Mouse (Mus musculus): ENCODE results near the gene Ubac2. TPM values are rescaled to one million over a fixed set of nuclear protein-coding genes. Genes with fewer than 3 reads are reported as not detected.
"Not testable (repeated sequence)": the region's sequence is repeated elsewhere in the genome, so short reads cannot be mapped to it uniquely, and the experiment has no call there.

Ubac2 gene
- polyA plus RNA-seq, 1 experiment = 39.4 TPM

DNA sequence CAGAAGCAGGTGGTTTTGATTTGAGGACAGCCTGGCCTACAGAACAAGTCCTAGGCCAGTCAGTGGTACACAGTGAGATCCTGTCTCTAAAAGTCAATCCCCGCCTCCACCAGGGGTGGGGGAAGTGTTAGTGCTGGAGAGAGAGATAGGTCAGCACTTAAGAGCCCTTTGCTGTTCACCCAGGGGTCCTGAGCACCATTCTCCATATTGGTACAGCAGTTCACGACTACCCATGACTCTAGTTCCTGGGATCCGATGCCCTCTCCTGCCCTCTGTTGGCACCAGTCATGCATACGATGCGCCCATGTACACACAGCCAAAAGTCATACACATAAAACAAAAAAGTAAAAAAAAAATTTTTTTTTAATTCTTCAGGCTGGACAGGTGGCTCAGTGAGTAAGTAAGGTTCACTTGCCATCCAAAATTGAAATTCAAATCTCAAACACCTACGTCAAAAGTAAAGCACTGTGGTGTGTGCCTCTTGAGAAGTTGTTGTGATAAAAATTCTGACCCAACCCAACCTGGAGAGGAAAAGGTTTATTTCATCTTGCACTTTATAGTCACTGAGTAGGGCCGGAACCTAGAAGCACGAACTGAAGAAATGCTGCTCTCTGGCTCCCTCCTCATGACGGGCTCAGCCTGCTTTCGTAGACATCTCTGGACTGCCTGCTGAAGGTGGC lies 184.1 kb downstream of the Ubac2 start:
- DNase-seq (ENCODE audit: low read depth) = no peak
- TF ChIP-seq CTCF (IDR thresholded peaks at IDR 0.05; ENCODE audit: borderline replicate concordance, extremely low read depth, insufficient read depth, insufficient read length) = no peak
- no peak for TF ChIP-seq POLR2A (IDR thresholded peaks at IDR 0.05; ENCODE audit: borderline replicate concordance, extremely low read depth, insufficient read depth, insufficient read length, poor library complexity, severe bottlenecking)

DNA sequence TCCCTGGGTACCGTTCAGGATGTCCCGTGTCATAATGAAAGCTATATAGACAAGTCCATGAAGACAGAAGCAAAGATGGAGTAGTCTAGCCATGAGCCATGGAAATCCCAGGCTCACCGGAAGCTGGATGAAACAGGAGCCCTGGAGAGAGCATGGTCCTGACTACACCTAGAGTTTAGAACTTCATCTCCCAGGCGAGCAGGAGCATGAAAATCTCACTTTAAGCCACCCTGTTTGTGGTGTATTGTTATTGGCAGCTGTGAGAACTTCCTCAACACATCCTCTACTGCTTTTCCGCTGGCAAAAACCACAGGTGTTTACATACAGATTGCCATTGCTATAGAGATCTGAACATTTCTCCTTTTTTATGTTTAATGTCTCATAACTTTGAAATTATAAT lies 185.2 kb downstream of the Ubac2 start:
- DNase-seq (ENCODE audit: low read depth) = no peak
- TF ChIP-seq POLR2A (IDR thresholded peaks at IDR 0.05; ENCODE audit: borderline replicate concordance, extremely low read depth, insufficient read depth, insufficient read length, poor library complexity, severe bottlenecking) (no peak), CTCF (IDR thresholded peaks at IDR 0.05; ENCODE audit: borderline replicate concordance, extremely low read depth, insufficient read depth, insufficient read length) (no peak)

DNA sequence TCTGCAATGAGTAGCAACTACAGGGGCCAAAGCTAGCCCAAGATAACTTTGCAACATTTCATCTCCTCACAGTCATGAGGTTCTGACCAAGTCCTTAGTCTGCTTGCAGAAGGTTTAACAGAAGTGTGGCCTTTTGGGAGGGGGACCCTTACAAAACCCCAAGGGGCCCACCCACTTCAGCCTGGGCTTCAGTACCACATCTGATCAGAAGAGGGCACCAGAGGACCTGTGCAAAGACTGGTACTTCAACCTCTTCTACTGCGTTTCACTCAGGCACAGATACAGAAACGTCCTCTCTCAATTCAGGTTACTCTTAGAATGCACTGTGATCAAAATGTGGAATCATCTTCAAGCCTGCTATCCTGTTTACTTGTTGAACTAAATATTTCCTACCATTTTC lies 186.1 kb downstream of the Ubac2 start:
- peak; percentile 84 for TF ChIP-seq CTCF (IDR thresholded peaks at IDR 0.05; ENCODE audit: borderline replicate concordance, extremely low read depth, insufficient read depth, insufficient read length)
- no peak for TF ChIP-seq POLR2A (IDR thresholded peaks at IDR 0.05; ENCODE audit: borderline replicate concordance, extremely low read depth, insufficient read depth, insufficient read length, poor library complexity, severe bottlenecking)
- peak; percentile 54 for DNase-seq (ENCODE audit: low read depth)

DNA sequence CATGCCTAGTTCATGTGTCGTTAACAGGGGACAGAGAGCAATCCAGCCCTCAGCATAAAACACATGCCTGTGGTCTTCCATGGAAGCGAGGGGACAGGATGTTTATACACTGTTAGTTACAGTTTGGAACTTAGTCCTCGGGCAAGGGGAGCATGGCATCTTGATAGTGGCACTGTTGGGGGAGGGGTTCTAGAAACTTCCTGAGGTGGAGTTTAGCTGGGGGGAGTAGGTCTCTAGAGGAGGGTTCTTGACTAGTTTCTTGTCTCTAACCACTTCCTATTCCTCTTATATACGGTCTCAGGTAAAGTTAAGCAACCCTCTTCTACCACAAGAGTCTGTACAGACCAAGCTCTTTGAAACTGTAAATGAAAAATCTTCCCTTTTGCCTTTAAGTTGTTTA lies 187.8 kb downstream of the Ubac2 start:
- TF ChIP-seq CTCF (IDR thresholded peaks at IDR 0.05; ENCODE audit: borderline replicate concordance, extremely low read depth, insufficient read depth, insufficient read length) (no peak), POLR2A (IDR thresholded peaks at IDR 0.05; ENCODE audit: borderline replicate concordance, extremely low read depth, insufficient read depth, insufficient read length, poor library complexity, severe bottlenecking) (no peak)
- DNase-seq (ENCODE audit: low read depth) = no peak

DNA sequence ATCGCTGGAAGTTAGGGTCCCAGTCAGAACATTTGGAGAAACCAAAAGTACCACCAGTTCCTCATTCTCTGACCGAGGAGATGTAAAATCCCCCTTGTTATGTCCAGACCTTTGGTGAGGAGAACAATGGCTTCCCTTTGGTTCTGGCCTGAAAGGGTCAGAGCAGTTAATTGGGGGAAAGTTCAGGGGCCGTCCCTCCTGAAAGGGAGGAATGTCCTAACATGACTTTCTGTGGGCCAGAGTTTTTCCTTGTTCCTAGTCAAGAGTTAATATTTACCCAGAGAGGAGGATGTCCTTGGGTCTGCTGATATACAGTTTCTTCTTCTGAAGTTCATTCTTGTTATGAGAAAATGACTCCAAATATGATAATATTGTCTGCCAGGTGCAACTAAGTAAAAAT lies 189.6 kb downstream of the Ubac2 start:
- not testable (repeated sequence) for DNase-seq (ENCODE audit: low read depth)

DNA sequence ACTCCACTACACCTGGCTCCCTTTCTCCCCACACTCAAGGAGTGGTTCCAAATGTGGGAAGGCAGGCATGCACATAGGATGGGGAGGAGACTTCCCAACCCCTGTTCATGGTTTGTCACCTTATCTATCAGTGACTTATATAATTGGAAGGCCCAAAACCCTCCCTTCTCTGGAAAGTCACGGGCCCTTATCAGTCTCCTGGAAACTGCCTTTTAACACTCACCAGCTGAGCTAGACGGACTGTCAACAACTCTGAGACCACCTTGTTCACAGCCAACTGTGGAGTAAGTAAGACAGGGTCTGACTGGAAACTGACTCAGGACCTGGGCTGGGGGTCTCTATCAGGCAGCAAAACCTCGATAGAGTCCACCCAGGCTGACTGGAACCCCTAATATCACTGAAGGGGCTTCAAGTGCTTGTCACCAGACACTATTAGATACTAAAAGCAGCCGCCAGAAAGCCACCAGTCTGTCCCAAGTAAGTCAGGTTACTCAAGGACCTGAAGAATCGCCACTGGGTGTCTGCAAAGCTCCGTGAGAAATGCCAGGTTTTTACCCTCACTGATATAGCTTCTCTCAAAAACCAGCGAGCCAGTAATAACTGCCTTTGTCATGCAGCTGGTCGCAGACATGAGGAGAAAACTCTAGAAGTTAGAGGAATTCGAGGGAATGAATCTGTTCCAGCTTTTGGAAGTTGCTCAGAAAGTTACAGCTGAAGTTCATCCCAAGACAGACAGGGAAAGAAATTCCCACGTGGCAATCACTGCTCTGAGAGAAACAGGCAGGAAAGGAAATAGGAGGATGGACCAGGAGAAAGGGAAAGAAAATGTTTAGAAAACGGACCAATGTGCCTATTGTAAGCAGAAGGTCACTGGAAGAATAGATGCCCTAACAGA lies 190.6 kb downstream of the Ubac2 start:
- DNase-seq (ENCODE audit: low read depth) = peak; percentile 3
- no peak for TF ChIP-seq POLR2A (IDR thresholded peaks at IDR 0.05; ENCODE audit: borderline replicate concordance, extremely low read depth, insufficient read depth, insufficient read length, poor library complexity, severe bottlenecking)
- TF ChIP-seq CTCF (IDR thresholded peaks at IDR 0.05; ENCODE audit: borderline replicate concordance, extremely low read depth, insufficient read depth, insufficient read length) = no peak

DNA sequence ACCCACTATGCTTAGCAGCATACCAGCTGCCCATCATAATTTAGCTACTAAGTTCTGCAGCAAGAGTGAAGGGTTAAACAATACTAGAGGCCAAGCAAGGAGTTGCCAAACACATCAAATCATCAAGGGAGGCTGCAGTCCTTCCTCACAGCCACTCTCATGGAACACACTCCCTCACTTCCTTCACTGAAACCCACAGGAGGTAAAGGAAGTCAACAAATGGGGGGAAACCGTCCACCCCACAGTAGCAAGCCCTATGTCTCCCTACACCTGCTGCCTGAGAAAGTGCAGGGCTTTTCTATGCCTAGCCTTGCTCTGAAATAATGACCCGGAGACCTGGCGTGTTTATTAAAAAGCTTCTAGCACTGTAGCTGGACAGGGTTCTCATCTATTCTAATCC lies 191.5 kb downstream of the Ubac2 start:
- no peak for TF ChIP-seq CTCF (IDR thresholded peaks at IDR 0.05; ENCODE audit: borderline replicate concordance, extremely low read depth, insufficient read depth, insufficient read length)
- no peak for TF ChIP-seq POLR2A (IDR thresholded peaks at IDR 0.05; ENCODE audit: borderline replicate concordance, extremely low read depth, insufficient read depth, insufficient read length, poor library complexity, severe bottlenecking)
- DNase-seq (ENCODE audit: low read depth) = no peak

Other genes with a start within 250 kb of the Ubac2 start
- 23.3 and 30.3 TPM in 2 replicates for gene Dock9, start 80.8 kb upstream of the Ubac2 start, polyA plus RNA-seq (2012; rRNA removed)
- 0.10 TPM in 1 of 2 replicates, not detected in the other for gene Gpr18, start 37.2 kb downstream of the Ubac2 start, polyA plus RNA-seq (2012; rRNA removed)
- gene Gpr183, start 86.6 kb downstream of the Ubac2 start, polyA plus RNA-seq (2012; rRNA removed) = 0.44 and 0.52 TPM in 2 replicates
- gene Timm8a2, start 156.1 kb downstream of the Ubac2 start, polyA plus RNA-seq (2012; rRNA removed) = 0.18 and 0.22 TPM in 2 replicates
- gene Tm9sf2, start 228.4 kb downstream of the Ubac2 start, polyA plus RNA-seq (2012; rRNA removed) = 64.7 and 85.3 TPM in 2 replicates

All from brain, embryonic 14.5 days (tissue).